Mouse (Mus musculus) liver, adult (tissue): ENCODE data around the gene Trak1.

Source experiments
- GATA4 ChIP-seq: IDR thresholded peaks from 2 replicates; pipeline ENCODE4 v1.6.1; 2014; ENCODE audit warnings: mild to moderate bottlenecking, low read length; ENCODE audit not compliant: insufficient replicate concordance

The Trak1 gene

DNA sequence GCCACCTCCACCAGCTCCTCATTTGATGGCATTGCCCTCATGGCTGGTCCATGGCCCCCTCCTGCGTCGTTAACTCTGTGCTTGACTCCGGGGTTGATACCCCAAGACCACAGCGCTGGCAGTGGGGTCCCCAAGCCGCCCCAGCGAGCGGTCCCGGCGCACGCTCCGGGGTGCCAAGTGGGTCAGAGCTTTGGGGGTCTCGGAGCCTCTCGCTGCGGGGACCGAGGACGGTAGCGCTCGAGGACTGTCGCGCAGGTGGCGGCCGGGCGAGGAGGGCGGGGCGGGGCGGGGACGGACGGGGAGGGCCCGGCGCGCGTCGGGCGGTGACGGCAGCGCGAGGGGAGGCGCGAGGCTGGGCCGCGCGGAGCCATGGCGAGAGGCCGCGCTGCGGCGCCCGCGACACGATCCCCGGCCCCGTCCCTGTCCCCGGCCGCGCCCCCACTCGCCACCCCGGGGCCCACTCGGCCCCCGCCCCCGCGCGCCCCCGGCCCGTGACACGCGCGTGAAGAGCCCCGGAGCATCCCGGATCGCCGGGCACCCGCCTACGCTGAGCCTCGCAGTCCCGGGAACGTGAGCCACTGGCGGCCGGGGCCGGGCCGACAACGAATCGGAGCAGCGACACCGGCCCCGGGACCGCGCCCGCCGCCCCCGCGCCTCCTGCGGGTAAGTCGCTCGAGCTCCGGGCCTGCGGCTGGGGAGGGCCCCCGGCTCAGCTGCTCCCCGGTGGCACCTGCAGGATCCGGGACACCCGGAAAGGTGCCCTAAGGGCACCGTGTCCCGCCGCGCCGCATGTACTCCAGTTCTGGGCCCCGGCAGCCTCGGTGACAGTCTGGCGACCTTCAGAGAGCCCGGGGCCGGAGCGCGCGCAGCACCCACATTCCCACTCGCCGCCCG, at the start of gene Trak1:
TSS of gene Trak1 (plus strand) at position 332 of the 894 bp plus-strand sequence.
- TF ChIP-seq GATA4 = no peak

DNA sequence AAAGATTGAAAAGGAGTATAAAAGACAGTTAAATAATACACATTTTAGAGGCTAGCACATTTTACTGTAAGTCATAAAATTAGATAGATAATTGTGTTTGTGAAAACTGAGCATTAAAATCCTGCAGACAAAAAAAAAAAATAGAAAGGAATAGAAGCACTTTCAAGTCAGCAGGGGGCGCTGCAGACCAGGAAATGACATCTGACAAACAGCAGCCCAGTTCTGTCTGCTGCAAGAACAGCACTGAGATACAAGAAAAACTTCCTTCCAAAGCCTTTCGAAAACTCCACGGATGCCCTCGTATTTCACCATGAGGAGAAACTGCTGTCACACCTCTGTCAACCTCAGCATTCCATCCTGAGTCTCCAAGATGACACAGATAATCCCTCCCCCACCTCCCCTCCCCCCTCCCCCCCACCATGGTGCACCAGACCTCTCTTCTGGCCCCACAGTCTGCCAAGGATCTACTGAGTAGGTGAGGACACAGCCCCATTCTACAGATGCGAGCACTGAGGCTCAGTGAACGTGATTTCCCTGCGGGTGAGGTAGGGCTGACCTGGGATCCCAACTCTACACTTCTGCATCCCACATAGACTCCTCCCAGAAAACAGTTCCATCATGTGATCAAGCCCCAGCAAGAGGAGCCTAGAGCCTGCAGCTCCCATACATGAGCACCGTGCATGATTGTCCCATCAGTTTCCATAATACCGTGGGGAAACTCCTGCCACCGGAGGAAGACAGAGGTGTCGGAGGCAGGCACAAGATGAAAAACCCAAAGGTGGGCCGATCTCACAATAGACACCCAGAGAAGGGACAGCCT, 49.1 kb upstream of the Trak1 start:
- TF ChIP-seq GATA4 = no peak

DNA sequence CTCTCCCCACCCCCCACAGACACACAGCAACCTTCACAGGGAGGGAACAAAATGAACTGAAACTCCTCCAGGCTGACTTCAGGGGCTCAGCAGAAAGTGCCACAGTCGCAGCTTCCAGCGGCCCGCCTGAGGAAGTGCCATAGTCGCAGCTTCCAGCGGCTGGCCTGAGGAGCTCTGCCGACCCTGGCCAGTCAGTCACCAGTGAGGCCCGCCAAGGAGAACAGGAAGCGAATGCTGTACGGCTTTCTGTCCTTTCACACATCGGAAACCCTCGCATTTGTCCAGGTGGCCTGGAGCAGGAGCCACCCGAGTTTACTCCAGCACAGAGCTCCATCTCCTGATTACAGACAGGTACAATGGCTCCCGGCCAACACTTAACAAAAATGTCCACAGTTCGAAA, 47.5 kb upstream of the Trak1 start:
- no peak for TF ChIP-seq GATA4

- TF ChIP-seq GATA4 = no peak
These were observed 46.4 kb upstream of the Trak1 start for GRCm38 (mm10) chr9:121250854-121251253.

- TF ChIP-seq GATA4 = no peak
These were observed 43.3 kb upstream of the Trak1 start for GRCm38 (mm10) chr9:121253983-121254382.

- no peak for TF ChIP-seq GATA4
These were observed 42.5 kb upstream of the Trak1 start for GRCm38 (mm10) chr9:121254761-121255160.

- TF ChIP-seq GATA4 = no peak
These were observed 40.2 kb upstream of the Trak1 start for GRCm38 (mm10) chr9:121257106-121257505.

DNA sequence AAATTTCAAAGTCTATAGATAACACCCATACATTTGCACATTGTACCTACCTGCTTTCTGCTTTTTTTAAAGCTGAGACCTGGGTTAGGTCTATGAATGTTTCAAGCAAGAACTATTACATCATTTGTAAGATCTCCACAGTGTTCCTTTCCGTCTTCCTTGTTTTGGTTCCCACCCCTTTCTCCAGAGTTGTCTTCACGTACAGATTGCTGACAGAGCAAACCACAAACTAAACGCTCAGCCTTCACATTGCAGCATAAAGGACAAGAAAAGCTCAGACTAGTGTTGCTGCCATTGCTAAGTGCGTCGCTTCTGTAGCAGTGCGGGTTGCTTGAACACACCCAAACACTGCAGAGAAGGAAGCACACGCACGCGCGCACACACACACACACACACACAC, 32.0 kb upstream of the Trak1 start:
- no peak for TF ChIP-seq GATA4

- TF ChIP-seq GATA4 = no peak
These were observed 26.2 kb upstream of the Trak1 start for GRCm38 (mm10) chr9:121271149-121271548.

GRCm38 (mm10) chr9:121271561-121271960, 25.7 kb upstream of the Trak1 start:
- no peak for TF ChIP-seq GATA4

- no peak for TF ChIP-seq GATA4
These were observed 20.6 kb upstream of the Trak1 start for GRCm38 (mm10) chr9:121276745-121277117.

GRCm38 (mm10) chr9:121277118-121278060, 19.9 kb upstream of the Trak1 start, which contains the start of gene Ulk4:
TSS of gene Ulk4 (minus strand) at chr9:121277197.
- TF ChIP-seq GATA4 = no peak

GRCm38 (mm10) chr9:121279216-121279615, 18.1 kb upstream of the Trak1 start:
- TF ChIP-seq GATA4 = no peak

DNA sequence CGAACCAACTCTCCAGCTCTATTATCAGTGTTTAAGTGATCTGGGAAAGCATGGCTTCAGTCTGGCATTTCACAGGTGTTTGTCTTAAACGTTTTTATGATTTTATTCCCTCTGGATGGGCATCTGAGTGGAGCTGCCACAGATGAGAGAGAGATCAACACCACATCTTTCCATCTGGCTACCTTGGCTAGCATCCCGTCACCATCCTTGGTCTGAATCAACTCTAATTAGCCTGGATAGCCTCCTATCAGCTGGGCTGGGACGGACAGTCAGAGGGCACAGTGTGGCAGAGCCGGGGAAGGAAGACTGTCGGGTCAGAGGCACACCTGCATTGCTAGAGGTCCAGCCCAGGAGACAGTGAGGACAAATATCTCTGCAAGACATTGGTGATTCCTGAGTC, 15.4 kb upstream of the Trak1 start:
- TF ChIP-seq GATA4 = no peak
